Mouse (Mus musculus) lung, postnatal 0 days (tissue): ENCODE measurements around the gene Mgat4e.

Experiments used
- CTCF ChIP-seq: IDR thresholded peaks from 2 replicates; pipeline ENCODE4 v1.5.1; 2016; ENCODE audit warnings: antibody characterized with exemption, mild to moderate bottlenecking
- EP300 ChIP-seq: IDR thresholded peaks from 2 replicates; pipeline ENCODE4 v1.6.1; 2016; ENCODE audit warnings: antibody characterized with exemption, mild to moderate bottlenecking, control low read depth

DNA sequence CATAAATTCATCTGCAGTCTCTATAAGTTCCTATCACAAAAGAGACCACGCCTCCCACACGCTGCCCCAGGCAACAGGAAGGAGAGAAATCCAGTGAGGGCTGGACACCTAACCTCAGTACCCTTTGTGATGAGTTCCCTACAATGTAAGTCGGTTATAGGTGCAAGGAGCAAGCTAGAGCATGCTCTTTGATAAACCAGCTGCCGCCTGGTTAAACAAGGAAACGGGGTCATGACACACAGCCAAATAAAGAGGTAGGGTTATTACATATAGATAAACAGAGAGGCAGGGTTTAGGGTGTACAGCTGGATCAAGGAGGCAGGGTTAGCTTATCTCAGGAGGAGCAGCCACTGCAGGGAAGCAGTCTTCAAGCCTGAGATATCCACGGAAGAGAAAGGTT lies 22.7 kb downstream of the Mgat4e start:
- TF ChIP-seq CTCF (no peak), EP300 (no peak)
